Mouse (Mus musculus): Measurements from ENCODE around the gene Otof. TPM values are rescaled to one million over a fixed set of nuclear protein-coding genes. Genes with fewer than 3 reads are reported as not detected.

Gene Otof
- polyA plus RNA-seq (2015; fragmentation: Nextera tagmentation; extraction: Ambion mirVana), result 0.02 TPM in 1 of 2 replicates, not detected in the other

DNA sequence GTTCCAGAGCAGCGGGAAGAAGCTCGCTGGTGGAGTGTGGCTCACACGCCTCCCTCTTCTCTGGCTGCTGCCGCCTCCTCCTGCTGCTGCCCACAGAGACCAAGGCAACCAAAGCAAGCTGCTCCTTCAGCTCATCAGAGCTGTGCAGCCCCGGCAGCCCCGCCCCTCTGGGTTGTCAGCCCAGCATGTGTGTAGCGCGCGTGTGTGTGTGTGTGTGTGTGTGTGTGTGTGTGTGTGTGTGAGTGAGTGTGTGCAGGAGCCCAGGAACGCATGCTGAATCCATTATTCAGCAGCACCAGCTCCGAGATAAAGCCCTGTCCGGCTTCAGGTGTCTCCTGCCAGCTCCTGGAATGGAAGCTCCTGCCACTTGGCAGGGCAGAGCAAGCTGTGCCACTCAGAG is at the start of gene Otof:
Gene Otof, minus strand, starts transcription at position 112 of the 400 bp plus-strand sequence.

DNA sequence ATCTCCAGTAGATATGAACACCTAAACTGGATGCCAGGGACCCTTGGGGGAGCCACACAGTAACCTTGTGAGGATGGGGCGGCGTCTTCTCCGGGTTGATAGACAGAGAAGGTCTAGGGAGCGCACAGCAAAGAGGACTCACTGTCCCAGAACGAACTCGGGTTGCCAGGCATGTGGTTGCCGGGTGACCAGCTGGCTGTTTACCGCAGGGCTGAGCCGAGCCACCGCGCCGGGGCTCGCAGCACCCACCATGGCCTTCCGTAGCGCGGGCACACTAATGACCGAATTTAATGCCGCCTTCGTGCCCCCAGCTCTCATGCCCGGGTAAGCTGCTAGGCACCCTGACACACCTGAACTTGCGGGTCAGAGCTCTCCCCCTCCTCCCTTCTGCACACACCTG is 4.1 kb upstream of the Otof start, which contains the start of gene 1700001C02Rik:
Gene 1700001C02Rik, plus strand, starts transcription at position 187 of the 400 bp plus-strand sequence.

Other genes starting within 250 kb of the Otof start
- gene Selenoi, start 229.4 kb downstream of the Otof start, polyA plus RNA-seq (2015; fragmentation: Nextera tagmentation; extraction: Ambion mirVana), result 11.6 and 12.6 TPM in 2 replicates
- not detected in 2 replicates for gene Drc1, start 180.5 kb downstream of the Otof start, polyA plus RNA-seq (2015; fragmentation: Nextera tagmentation; extraction: Ambion mirVana)
- not detected in 2 replicates for gene 1700001C02Rik, start 4.1 kb upstream of the Otof start, polyA plus RNA-seq (2015; fragmentation: Nextera tagmentation; extraction: Ambion mirVana)
- not detected in 2 replicates for gene Cib4, start 83.9 kb upstream of the Otof start, polyA plus RNA-seq (2015; fragmentation: Nextera tagmentation; extraction: Ambion mirVana)
- gene Kcnk3, start 126.2 kb upstream of the Otof start, polyA plus RNA-seq (2015; fragmentation: Nextera tagmentation; extraction: Ambion mirVana), result 1.5 and 2.7 TPM in 2 replicates
- 8.8 and 15.2 TPM in 2 replicates for gene Slc35f6, start 186.0 kb upstream of the Otof start, polyA plus RNA-seq (2015; fragmentation: Nextera tagmentation; extraction: Ambion mirVana)
- 329 and 365 TPM in 2 replicates for gene Cenpa, start 204.8 kb upstream of the Otof start, polyA plus RNA-seq (2015; fragmentation: Nextera tagmentation; extraction: Ambion mirVana)
- 0.36 and 0.65 TPM in 2 replicates for gene Dpysl5, start 249.6 kb upstream of the Otof start, polyA plus RNA-seq (2015; fragmentation: Nextera tagmentation; extraction: Ambion mirVana)